Mouse (Mus musculus): ENCODE measurements around the gene Izumo1r. TPM values are rescaled to one million over a fixed set of nuclear protein-coding genes. Genes with fewer than 3 reads are reported as not detected.
A peak's percentile ranks its signal among the peaks of the same experiment; 100 is the strongest.

The Izumo1r gene
- not detected in 2 replicates for polyA plus RNA-seq (2016; fragmentation: Nextera tagmentation; extraction: Ambion mirVana)

- peaks cover 21% of the 10 kb centered on the region for H3K4me1 ChIP-seq
- H3K4me3 ChIP-seq, result no peak within 1 kb of the TSS
- WGBS, result 33% methylated on average over 11 of the region's 11 CpGs
- H3K27me3 ChIP-seq (replicated peaks), result no peaks in the 10 kb centered on the region
- H3K9me3 ChIP-seq, result no peaks in the 10 kb centered on the region
- no peaks in the 10 kb centered on the region for H3K36me3 ChIP-seq
- 0 out of 2 replicates have a peak, but pooled peaks have one; percentile 23 for ATAC-seq (ENCODE audit: low FRiP score, low read depth)
- H3K27ac ChIP-seq, result no peak within 1 kb of the TSS
- H3K9ac ChIP-seq, result no peak within 1 kb of the TSS
- no peak within 1 kb of the TSS for H3K4me2 ChIP-seq (replicated peaks)
Observed at GRCm38 (mm10) chr9:14903581-14904378, at the start of gene Izumo1r. TSS of gene Izumo1r (minus strand) at chr9:14903949.

GRCm38 (mm10) chr9:14951072-14951471, 47.3 kb upstream of the Izumo1r start:
- Histone ChIP-seq H3K27ac (no peak overlapping the region), H3K9ac (no peak overlapping the region), H3K4me2 (replicated peaks) (no peak overlapping the region), H3K27me3 (replicated peaks) (no peaks in the 10 kb centered on the region), H3K9me3 (0 out of 2 replicates have a peak, but pooled peaks cover 4% of the 10 kb centered on the region), H3K36me3 (no peaks in the 10 kb centered on the region), H3K4me3 (no peak overlapping the region), H3K4me1 (no peaks in the 10 kb centered on the region; the same call in 1 of the 2 replicates)
- 60% methylated on average over 5 of the region's 5 CpGs for WGBS
- no peak for ATAC-seq (ENCODE audit: low FRiP score, low read depth)

GRCm38 (mm10) chr9:14948843-14949242, 45.1 kb upstream of the Izumo1r start:
- no peak for ATAC-seq (ENCODE audit: low FRiP score, low read depth)
- no peaks in the 10 kb centered on the region for H3K36me3 ChIP-seq
- no peaks in the 10 kb centered on the region; the same call in 1 of the 2 replicates for H3K4me1 ChIP-seq
- H3K9me3 ChIP-seq, result 0 out of 2 replicates have a peak, but pooled peaks cover 4% of the 10 kb centered on the region
- H3K27ac ChIP-seq, result no peak overlapping the region
- H3K9ac ChIP-seq, result no peak overlapping the region
- H3K4me3 ChIP-seq, result no peak overlapping the region
- H3K4me2 ChIP-seq (replicated peaks), result no peak overlapping the region
- no peaks in the 10 kb centered on the region for H3K27me3 ChIP-seq (replicated peaks)
- 79% methylated on average over 5 of the region's 5 CpGs for WGBS

GRCm38 (mm10) chr9:14946677-14947076, 42.9 kb upstream of the Izumo1r start:
- Histone ChIP-seq H3K27ac (no peak overlapping the region), H3K9me3 (0 out of 2 replicates have a peak, but pooled peaks cover 4% of the 10 kb centered on the region), H3K27me3 (replicated peaks) (no peaks in the 10 kb centered on the region), H3K4me1 (no peaks in the 10 kb centered on the region; the same call in 1 of the 2 replicates), H3K4me2 (replicated peaks) (no peak overlapping the region), H3K4me3 (no peak overlapping the region), H3K36me3 (no peaks in the 10 kb centered on the region), H3K9ac (no peak overlapping the region)
- WGBS, result 75% methylated on average over 4 of the region's 4 CpGs
- ATAC-seq (ENCODE audit: low FRiP score, low read depth), result no peak

- Histone ChIP-seq H3K4me1 (no peaks in the 10 kb centered on the region; the same call in 1 of the 2 replicates), H3K9ac (no peak overlapping the region), H3K4me2 (replicated peaks) (no peak overlapping the region), H3K27me3 (replicated peaks) (no peaks in the 10 kb centered on the region), H3K27ac (no peak overlapping the region), H3K4me3 (no peak overlapping the region), H3K36me3 (no peaks in the 10 kb centered on the region), H3K9me3 (0 out of 2 replicates have a peak, but pooled peaks cover 4% of the 10 kb centered on the region)
- 62% methylated on average over 3 of the region's 3 CpGs for WGBS
- ATAC-seq (ENCODE audit: low FRiP score, low read depth), result no peak
Observed at GRCm38 (mm10) chr9:14945919-14946318, 42.2 kb upstream of the Izumo1r start.

- ATAC-seq (ENCODE audit: low FRiP score, low read depth), result no peak
- Histone ChIP-seq H3K9ac (no peak overlapping the region), H3K4me2 (replicated peaks) (no peak overlapping the region), H3K4me3 (no peak overlapping the region), H3K4me1 (no peaks in the 10 kb centered on the region), H3K27ac (no peak overlapping the region), H3K27me3 (replicated peaks) (no peaks in the 10 kb centered on the region), H3K36me3 (no peaks in the 10 kb centered on the region), H3K9me3 (no peaks in the 10 kb centered on the region)
- 51% methylated on average over 3 of the region's 3 CpGs for WGBS
Observed at GRCm38 (mm10) chr9:14942143-14942720, 38.5 kb upstream of the Izumo1r start.

- Histone ChIP-seq H3K9ac (no peak overlapping the region), H3K27ac (no peak overlapping the region), H3K27me3 (replicated peaks) (no peaks in the 10 kb centered on the region), H3K36me3 (no peaks in the 10 kb centered on the region), H3K4me2 (replicated peaks) (no peak overlapping the region), H3K4me1 (no peaks in the 10 kb centered on the region), H3K4me3 (no peak overlapping the region), H3K9me3 (no peaks in the 10 kb centered on the region)
- ATAC-seq (ENCODE audit: low FRiP score, low read depth), result no peak
- WGBS, result 88% methylated on average over 3 of the region's 3 CpGs
Observed at GRCm38 (mm10) chr9:14939610-14940009, 35.9 kb upstream of the Izumo1r start.

- H3K27ac ChIP-seq, result no peak overlapping the region
Observed at GRCm38 (mm10) chr9:14937308-14937707, 33.6 kb upstream of the Izumo1r start.

GRCm38 (mm10) chr9:14934851-14935250, 31.1 kb upstream of the Izumo1r start:
- no peak for ATAC-seq (ENCODE audit: low FRiP score, low read depth)
- Histone ChIP-seq H3K4me2 (replicated peaks) (no peak overlapping the region), H3K27ac (no peak overlapping the region), H3K27me3 (replicated peaks) (no peaks in the 10 kb centered on the region), H3K4me3 (no peak overlapping the region), H3K36me3 (no peaks in the 10 kb centered on the region), H3K9ac (no peak overlapping the region), H3K4me1 (no peaks in the 10 kb centered on the region), H3K9me3 (no peaks in the 10 kb centered on the region)
- WGBS, result 55% methylated on average over 2 of the region's 2 CpGs

More at GRCm38 (mm10) chr9:14937308-14937707, 33.6 kb upstream of the Izumo1r start:
- H3K4me1 ChIP-seq, result no peaks in the 10 kb centered on the region
- WGBS, result 96% methylated on average over 1 of the region's 1 CpGs
- no peaks in the 10 kb centered on the region for H3K36me3 ChIP-seq
- H3K9me3 ChIP-seq, result no peaks in the 10 kb centered on the region
- no peak overlapping the region for H3K9ac ChIP-seq
- H3K4me2 ChIP-seq (replicated peaks), result no peak overlapping the region
- H3K27me3 ChIP-seq (replicated peaks), result no peaks in the 10 kb centered on the region
- no peak for ATAC-seq (ENCODE audit: low FRiP score, low read depth)
- H3K4me3 ChIP-seq, result no peak overlapping the region

GRCm38 (mm10) chr9:14931943-14932342, 28.2 kb upstream of the Izumo1r start:
- 56% methylated on average over 7 of the region's 7 CpGs for WGBS
- Histone ChIP-seq H3K4me1 (no peaks in the 10 kb centered on the region), H3K9ac (no peak overlapping the region), H3K27me3 (replicated peaks) (no peaks in the 10 kb centered on the region), H3K27ac (no peak overlapping the region), H3K36me3 (no peaks in the 10 kb centered on the region), H3K4me3 (no peak overlapping the region), H3K4me2 (replicated peaks) (no peak overlapping the region), H3K9me3 (no peaks in the 10 kb centered on the region)
- no peak for ATAC-seq (ENCODE audit: low FRiP score, low read depth)

- Histone ChIP-seq H3K27me3 (replicated peaks) (no peaks in the 10 kb centered on the region), H3K27ac (no peak overlapping the region), H3K9me3 (no peaks in the 10 kb centered on the region), H3K4me2 (replicated peaks) (no peak overlapping the region), H3K4me3 (no peak overlapping the region), H3K9ac (no peak overlapping the region), H3K36me3 (no peaks in the 10 kb centered on the region), H3K4me1 (no peaks in the 10 kb centered on the region)
- 89% methylated on average over 8 of the region's 8 CpGs for WGBS
- no peak for ATAC-seq (ENCODE audit: low FRiP score, low read depth)
Observed at GRCm38 (mm10) chr9:14931211-14931610, 27.5 kb upstream of the Izumo1r start.

GRCm38 (mm10) chr9:14926593-14926992, 22.8 kb upstream of the Izumo1r start:
- no peaks in the 10 kb centered on the region for H3K27me3 ChIP-seq (replicated peaks)
- H3K4me2 ChIP-seq (replicated peaks), result no peak overlapping the region
- H3K9me3 ChIP-seq, result no peaks in the 10 kb centered on the region
- ATAC-seq (ENCODE audit: low FRiP score, low read depth), result no peak
- 56% methylated on average over 1 of the region's 1 CpGs for WGBS
- no peak overlapping the region for H3K4me3 ChIP-seq
- H3K4me1 ChIP-seq, result no peaks in the 10 kb centered on the region
- no peak overlapping the region for H3K9ac ChIP-seq
- H3K27ac ChIP-seq, result no peak overlapping the region
- no peaks in the 10 kb centered on the region for H3K36me3 ChIP-seq

All from neural tube, embryonic 12.5 days (tissue).